Mouse (Mus musculus): ENCODE results near the gene Cfl1. TPM values are rescaled to one million over a fixed set of nuclear protein-coding genes. Genes with fewer than 3 reads are reported as not detected.

Gene Cfl1
- polyA plus RNA-seq, 1 experiment from 2014 or later = 2,209 TPM

GRCm38 (mm10) chr19:5471846-5472245 is 18.4 kb upstream of the Cfl1 start:
- Histone ChIP-seq H3K27ac (no peak overlapping the region), H3K36me3 (peaks cover 9% of the 10 kb centered on the region), H3K4me3 (no peak overlapping the region), H3K9ac (no peak overlapping the region), H3K4me2 (no peak overlapping the region), H3K4me1 (peaks cover 23% of the 10 kb centered on the region), H3K9me3 (no peaks in the 10 kb centered on the region), H3K27me3 (no peaks in the 10 kb centered on the region)
- no peak for ATAC-seq (ENCODE audit: insufficient number of reproducible peaks, low FRiP score, low TSS enrichment, low read depth)
- WGBS = 46% methylated on average over 5 of the region's 5 CpGs

- H3K4me2 ChIP-seq = no peak overlapping the region
- H3K9me3 ChIP-seq = no peaks in the 10 kb centered on the region
- no peak overlapping the region for H3K4me3 ChIP-seq
- H3K9ac ChIP-seq = no peak overlapping the region
- H3K27me3 ChIP-seq = no peaks in the 10 kb centered on the region
- H3K4me1 ChIP-seq = peaks cover 23% of the 10 kb centered on the region
- no peak for ATAC-seq (ENCODE audit: insufficient number of reproducible peaks, low FRiP score, low TSS enrichment, low read depth)
- WGBS = 74% methylated on average over 3 of the region's 3 CpGs
- H3K27ac ChIP-seq = peak overlapping the region; percentile 90; the same call in 1 of the 2 replicates
- peaks cover 6% of the 10 kb centered on the region; the same call in 1 of the 2 replicates for H3K36me3 ChIP-seq
Observed at GRCm38 (mm10) chr19:5472857-5473256, 17.4 kb upstream of the Cfl1 start.

GRCm38 (mm10) chr19:5473720-5474119 is 16.5 kb upstream of the Cfl1 start, which contains the start of gene Efemp2:
TSS of gene Efemp2 (plus strand) at chr19:5473954.
- H3K27ac ChIP-seq = peak within 1 kb of the TSS; percentile 90
- H3K9ac ChIP-seq = peak within 1 kb of the TSS; percentile 68
- H3K36me3 ChIP-seq = peaks cover 14% of the 10 kb centered on the region
- under 1% methylated on average over 22 of the region's 22 CpGs for WGBS
- H3K4me3 ChIP-seq = peak within 1 kb of the TSS; percentile 61
- peak; percentile 67 for ATAC-seq (ENCODE audit: insufficient number of reproducible peaks, low FRiP score, low TSS enrichment, low read depth)
- no peaks in the 10 kb centered on the region for H3K9me3 ChIP-seq
- H3K27me3 ChIP-seq = no peaks in the 10 kb centered on the region
- H3K4me2 ChIP-seq = peak within 1 kb of the TSS; percentile 83
- peaks cover 18% of the 10 kb centered on the region for H3K4me1 ChIP-seq

GRCm38 (mm10) chr19:5474281-5475068 is 15.8 kb upstream of the Cfl1 start:
- H3K27me3 ChIP-seq = no peaks in the 10 kb centered on the region
- H3K4me2 ChIP-seq = peak overlapping the region; percentile 83
- under 1% methylated on average over 61 of the region's 68 CpGs for WGBS
- H3K36me3 ChIP-seq = peaks cover 22% of the 10 kb centered on the region
- peak; percentile 60 for ATAC-seq (ENCODE audit: insufficient number of reproducible peaks, low FRiP score, low TSS enrichment, low read depth)
- H3K4me1 ChIP-seq = peaks cover 18% of the 10 kb centered on the region
- peak overlapping the region; percentile 68 for H3K9ac ChIP-seq
- H3K4me3 ChIP-seq = peak overlapping the region; percentile 61
- no peaks in the 10 kb centered on the region for H3K9me3 ChIP-seq
- H3K27ac ChIP-seq = peak overlapping the region; percentile 90

GRCm38 (mm10) chr19:5475069-5475714 is 15.1 kb upstream of the Cfl1 start:
- H3K36me3 ChIP-seq = peaks cover 29% of the 10 kb centered on the region
- peak overlapping the region; percentile 68 for H3K9ac ChIP-seq
- peaks cover 18% of the 10 kb centered on the region for H3K4me1 ChIP-seq
- H3K9me3 ChIP-seq = no peaks in the 10 kb centered on the region
- H3K27ac ChIP-seq = peak overlapping the region; percentile 90
- WGBS = 14% methylated on average over 13 of the region's 13 CpGs
- H3K27me3 ChIP-seq = no peaks in the 10 kb centered on the region
- peak overlapping the region; percentile 61 for H3K4me3 ChIP-seq
- peak overlapping the region; percentile 83 for H3K4me2 ChIP-seq
- ATAC-seq (ENCODE audit: insufficient number of reproducible peaks, low FRiP score, low TSS enrichment, low read depth) = peak; percentile 12; the same call in 1 of the 2 replicates

- H3K4me1 ChIP-seq = peaks cover 18% of the 10 kb centered on the region
- ATAC-seq (ENCODE audit: insufficient number of reproducible peaks, low FRiP score, low TSS enrichment, low read depth) = no peak
- H3K9ac ChIP-seq = no peak overlapping the region
- H3K4me3 ChIP-seq = no peak overlapping the region
- H3K27ac ChIP-seq = no peak overlapping the region
- WGBS = 81% methylated on average over 10 of the region's 10 CpGs
- no peak overlapping the region for H3K4me2 ChIP-seq
- H3K27me3 ChIP-seq = no peaks in the 10 kb centered on the region
- peaks cover 48% of the 10 kb centered on the region for H3K36me3 ChIP-seq
- H3K9me3 ChIP-seq = no peaks in the 10 kb centered on the region
Observed at GRCm38 (mm10) chr19:5477004-5477667, 13.1 kb upstream of the Cfl1 start.

GRCm38 (mm10) chr19:5477668-5478300 is 12.5 kb upstream of the Cfl1 start:
- no peaks in the 10 kb centered on the region for H3K27me3 ChIP-seq
- no peak overlapping the region for H3K4me2 ChIP-seq
- H3K27ac ChIP-seq = no peak overlapping the region
- peaks cover 55% of the 10 kb centered on the region for H3K36me3 ChIP-seq
- H3K4me1 ChIP-seq = peaks cover 18% of the 10 kb centered on the region
- no peak overlapping the region for H3K9ac ChIP-seq
- H3K4me3 ChIP-seq = no peak overlapping the region
- WGBS = 90% methylated on average over 18 of the region's 18 CpGs
- ATAC-seq (ENCODE audit: insufficient number of reproducible peaks, low FRiP score, low TSS enrichment, low read depth) = no peak
- H3K9me3 ChIP-seq = no peaks in the 10 kb centered on the region

GRCm38 (mm10) chr19:5480016-5480415 is 10.2 kb upstream of the Cfl1 start:
- no peak for ATAC-seq (ENCODE audit: insufficient number of reproducible peaks, low FRiP score, low TSS enrichment, low read depth)
- 88% methylated on average over 10 of the region's 10 CpGs for WGBS
- no peak overlapping the region for H3K4me3 ChIP-seq

GRCm38 (mm10) chr19:5481398-5481797 is 8.9 kb upstream of the Cfl1 start:
- WGBS = 93% methylated on average over 10 of the region's 10 CpGs
- H3K9ac ChIP-seq = no peak overlapping the region
- H3K27me3 ChIP-seq = no peaks in the 10 kb centered on the region
- no peak overlapping the region for H3K4me2 ChIP-seq
- H3K36me3 ChIP-seq = peaks cover 89% of the 10 kb centered on the region
- no peaks in the 10 kb centered on the region for H3K9me3 ChIP-seq
- H3K27ac ChIP-seq = no peak overlapping the region
- no peak overlapping the region for H3K4me3 ChIP-seq
- no peak for ATAC-seq (ENCODE audit: insufficient number of reproducible peaks, low FRiP score, low TSS enrichment, low read depth)
- H3K4me1 ChIP-seq = peaks cover 7% of the 10 kb centered on the region

More at GRCm38 (mm10) chr19:5480016-5480415, 10.2 kb upstream of the Cfl1 start:
- no peak overlapping the region for H3K9ac ChIP-seq
- H3K27me3 ChIP-seq = no peaks in the 10 kb centered on the region
- no peak overlapping the region for H3K4me2 ChIP-seq
- no peaks in the 10 kb centered on the region for H3K9me3 ChIP-seq
- H3K4me1 ChIP-seq = peaks cover 10% of the 10 kb centered on the region
- no peak overlapping the region for H3K27ac ChIP-seq
- H3K36me3 ChIP-seq = peaks cover 77% of the 10 kb centered on the region

GRCm38 (mm10) chr19:5483386-5484359 is 6.6 kb upstream of the Cfl1 start:
- ATAC-seq (ENCODE audit: insufficient number of reproducible peaks, low FRiP score, low TSS enrichment, low read depth) = no peak
- Histone ChIP-seq H3K4me3 (no peak overlapping the region), H3K36me3 (peaks cover 77% of the 10 kb centered on the region), H3K4me2 (no peak overlapping the region), H3K4me1 (peaks cover 23% of the 10 kb centered on the region), H3K27me3 (no peaks in the 10 kb centered on the region), H3K27ac (no peak overlapping the region), H3K9me3 (no peaks in the 10 kb centered on the region), H3K9ac (no peak overlapping the region)
- WGBS = 92% methylated on average over 19 of the region's 19 CpGs

All from limb, embryonic 15.5 days (tissue).